Mouse (Mus musculus) ES-Bruce4 (cell line): ENCODE results near the gene Fbxl19.

Experiments
- CTCF ChIP-seq: IDR thresholded peaks from one replicate; pipeline ENCODE4 v1.8.1; 2011; ENCODE audit warnings: low read depth, low read length
- EP300 ChIP-seq: IDR thresholded peaks from 2 replicates; pipeline ENCODE4 v1.6.1; 2011; ENCODE audit warnings: low read depth, low read length; ENCODE audit not compliant: insufficient read depth
- POLR2A ChIP-seq: IDR thresholded peaks from one replicate; pipeline ENCODE4 v1.8.1; 2011; ENCODE audit warnings: low read length; ENCODE audit not compliant: insufficient read depth

DNA sequence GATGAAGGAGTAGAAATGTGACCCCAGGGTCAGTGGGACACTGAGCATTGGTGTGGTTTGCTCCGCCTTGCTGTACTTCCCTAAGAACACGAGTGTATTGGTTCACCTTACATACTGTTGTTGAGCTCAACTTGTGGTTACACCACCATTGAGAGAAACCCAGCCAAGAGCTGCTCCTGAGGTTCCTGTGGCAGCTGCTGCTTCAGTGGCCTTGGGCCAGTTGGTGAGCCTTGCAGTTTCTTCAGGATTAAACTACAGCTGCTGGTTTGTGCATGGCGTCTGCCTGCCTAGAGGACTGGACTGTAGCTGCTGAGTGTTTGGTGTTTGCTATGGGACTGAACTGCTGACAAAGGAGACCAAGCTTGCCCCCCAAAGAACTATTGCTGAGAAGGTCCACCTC is 32.9 kb upstream of the Fbxl19 start:
- TF ChIP-seq CTCF (no peak), EP300 (no peak), POLR2A (no peak)
